Mouse (Mus musculus) CH12.LX (cell line): ENCODE results near the gene Srp68. TPM values are rescaled to one million over a fixed set of nuclear protein-coding genes. Genes with fewer than 3 reads are reported as not detected.

ENCODE experiments used
- DNase-seq: peaks from one replicate; pipeline ENCODE4 v3.0.0-alpha.2; 2013; ENCODE audit errors: extremely low read depth
- H3K27ac ChIP-seq: 2 replicates; pipeline ENCODE4 v1.5.1; 2012; ENCODE audit warnings: low read depth, mild to moderate bottlenecking, control low read depth, moderate library complexity; ENCODE audit not compliant: insufficient read depth
- H3K27me3 ChIP-seq: replicated peaks from 2 replicates; pipeline ENCODE3; 2012; ENCODE audit warnings: inconsistent platforms
- H3K36me3 ChIP-seq, 2 experiments: replicated peaks in 1 of 2; 2 replicates each; pipeline versions ENCODE3 to v1.6.1; 2012; ENCODE audit warnings: inconsistent platforms in 1 of 2, low read length in 1 of 2, mild to moderate bottlenecking in 1 of 2, mixed read lengths in 1 of 2, moderate library complexity in 1 of 2; ENCODE audit not compliant: control insufficient read depth in 1 of 2, insufficient read depth in 1 of 2
- H3K4me1 ChIP-seq, 2 experiments: 2 replicates each; pipeline ENCODE4 v1.6.1; 2012; ENCODE audit warnings: inconsistent platforms in 1 of 2, moderate library complexity in 1 of 2; ENCODE audit not compliant: insufficient read depth in 2 of 2, control insufficient read depth in 1 of 2
- H3K4me2 ChIP-seq: 2 replicates; pipeline ENCODE4 v1.6.1; 2012; ENCODE audit warnings: low read depth, mild to moderate bottlenecking, control low read depth; ENCODE audit not compliant: poor library complexity, insufficient read depth, severe bottlenecking
- H3K4me3 ChIP-seq, 3 experiments: fragments of 150-350 bp in 1 of 3; sonication (generic) in 1 of 3; replicated peaks in 1 of 3; 2 replicates each; pipeline versions ENCODE3 to v1.5.1; 2011 to 2012; ENCODE audit warnings: low read depth in 2 of 3, low read length in 2 of 3, mild to moderate bottlenecking in 2 of 3, moderate library complexity in 2 of 3, control low read depth in 1 of 3, improper control_type of control experiment in 1 of 3, inconsistent platforms in 1 of 3, mixed read lengths in 1 of 3; ENCODE audit not compliant: poor library complexity in 1 of 3
- H3K79me2 ChIP-seq: replicated peaks from 2 replicates; pipeline ENCODE4 v1.6.1; 2012; ENCODE audit warnings: mild to moderate bottlenecking, moderate library complexity; ENCODE audit not compliant: control insufficient read depth, poor library complexity, insufficient read depth, severe bottlenecking; ENCODE audit errors: extremely low read depth
- H3K9ac ChIP-seq: 2 replicates; pipeline ENCODE4 v1.6.1; 2012; ENCODE audit warnings: low read depth, mild to moderate bottlenecking, control low read depth, moderate library complexity; ENCODE audit not compliant: insufficient read depth
- H3K9me3 ChIP-seq: replicated peaks from 2 replicates; pipeline ENCODE3; 2012; ENCODE audit warnings: low read length, inconsistent platforms, mixed read lengths
- BHLHE40 ChIP-seq: IDR thresholded peaks from 2 replicates; pipeline ENCODE4 v1.6.1; 2011; ENCODE audit warnings: mild to moderate bottlenecking, low read depth, low read length, improper control_type of control experiment
- CHD1 ChIP-seq: IDR thresholded peaks from 2 replicates; pipeline ENCODE4 v1.6.1; 2012; ENCODE audit warnings: low read depth, low read length, improper control_type of control experiment, inconsistent platforms
- CHD2 ChIP-seq: IDR thresholded peaks from 2 replicates; pipeline ENCODE4 v1.6.1; 2011; ENCODE audit warnings: low read length, improper control_type of control experiment
- CTCF ChIP-seq, 2 experiments: IDR thresholded peaks in 1 of 2; conservative IDR thresholded peaks in 1 of 2; 2 replicates each; pipeline ENCODE4 v1.5.1; 2011 to 2012; ENCODE audit warnings: low read depth in 2 of 2, low read length in 2 of 2, improper control_type of control experiment in 1 of 2, inconsistent platforms in 1 of 2, mild to moderate bottlenecking in 1 of 2, moderate library complexity in 1 of 2
- E2F4 ChIP-seq: IDR thresholded peaks from 2 replicates; pipeline ENCODE4 v1.6.1; 2011; ENCODE audit warnings: low read depth, low read length, improper control_type of control experiment; ENCODE audit not compliant: insufficient replicate concordance
- ELF1 ChIP-seq: IDR thresholded peaks from 2 replicates; pipeline ENCODE4 v1.6.1; 2014; ENCODE audit warnings: low read depth, mild to moderate bottlenecking, inconsistent platforms, low read length, improper control_type of control experiment
- EP300 ChIP-seq: IDR thresholded peaks from 2 replicates; pipeline ENCODE4 v1.6.1; 2011; ENCODE audit warnings: low read length, improper control_type of control experiment
- ETS1 ChIP-seq: conservative IDR thresholded peaks from 2 replicates; pipeline ENCODE4 v1.6.1; 2012; ENCODE audit warnings: low read depth, mild to moderate bottlenecking, inconsistent platforms, low read length, improper control_type of control experiment, moderate library complexity
- GABPA ChIP-seq: IDR thresholded peaks from 2 replicates; pipeline ENCODE4 v1.6.1; 2012; ENCODE audit warnings: low read depth, low read length, improper control_type of control experiment, inconsistent platforms; ENCODE audit not compliant: insufficient replicate concordance
- HCFC1 ChIP-seq: IDR thresholded peaks from 2 replicates; pipeline ENCODE4 v1.6.1; 2012; ENCODE audit warnings: low read depth, mild to moderate bottlenecking, inconsistent platforms, low read length, improper control_type of control experiment
- IRF4 ChIP-seq: IDR thresholded peaks from 2 replicates; pipeline ENCODE4 v1.6.1; 2014; ENCODE audit warnings: low read depth, mild to moderate bottlenecking, inconsistent platforms, low read length, improper control_type of control experiment
- JUN ChIP-seq: IDR thresholded peaks from 2 replicates; pipeline ENCODE4 v1.6.1; 2011; ENCODE audit warnings: low read depth, mild to moderate bottlenecking, low read length, improper control_type of control experiment, moderate library complexity; ENCODE audit not compliant: insufficient read depth
- JUND ChIP-seq: conservative IDR thresholded peaks from 2 replicates; pipeline ENCODE4 v1.6.1; 2011; ENCODE audit warnings: low read depth, low read length, improper control_type of control experiment
- KAT2A ChIP-seq: IDR thresholded peaks from 2 replicates; pipeline ENCODE4 v1.6.1; 2012; ENCODE audit warnings: low read length, improper control_type of control experiment, inconsistent platforms; ENCODE audit not compliant: insufficient replicate concordance
- MAFK ChIP-seq: IDR thresholded peaks from 2 replicates; pipeline ENCODE4 v1.6.1; 2011; ENCODE audit warnings: low read length, improper control_type of control experiment; ENCODE audit not compliant: insufficient replicate concordance
- MAX ChIP-seq: IDR thresholded peaks from 2 replicates; pipeline ENCODE4 v1.6.1; 2011; ENCODE audit warnings: low read length, improper control_type of control experiment
- MAZ ChIP-seq: IDR thresholded peaks from 2 replicates; pipeline ENCODE4 v1.6.1; 2012; ENCODE audit warnings: low read depth, mild to moderate bottlenecking, inconsistent platforms, low read length, improper control_type of control experiment, moderate library complexity
- MEF2A ChIP-seq: IDR thresholded peaks from 2 replicates; pipeline ENCODE4 v1.6.1; 2014; ENCODE audit warnings: low read depth, mild to moderate bottlenecking, inconsistent platforms, low read length, improper control_type of control experiment, borderline replicate concordance
- MXI1 ChIP-seq: IDR thresholded peaks from 2 replicates; pipeline ENCODE4 v1.6.1; 2011; ENCODE audit warnings: mild to moderate bottlenecking, low read depth, low read length, improper control_type of control experiment
- MYC ChIP-seq: IDR thresholded peaks from 2 replicates; pipeline ENCODE4 v1.6.1; 2011; ENCODE audit warnings: low read depth, mild to moderate bottlenecking, improper control_type of control experiment, low read length
- NELFE ChIP-seq: IDR thresholded peaks from 2 replicates; pipeline ENCODE4 v1.6.1; 2011; ENCODE audit warnings: low read depth, low read length, improper control_type of control experiment
- NRF1 ChIP-seq: IDR thresholded peaks from 2 replicates; pipeline ENCODE4 v1.6.1; 2014; ENCODE audit warnings: low read depth, mild to moderate bottlenecking, inconsistent platforms, low read length, improper control_type of control experiment, moderate library complexity
- PAX5 ChIP-seq: IDR thresholded peaks from 2 replicates; pipeline ENCODE4 v1.6.1; 2012; ENCODE audit warnings: low read length, inconsistent platforms, mixed read lengths
- POLR2A ChIP-seq: IDR thresholded peaks from 2 replicates; pipeline ENCODE4 v1.6.1; 2011; ENCODE audit warnings: low read depth, mild to moderate bottlenecking, improper control_type of control experiment, low read length
- POLR2AphosphoS2 ChIP-seq: IDR thresholded peaks from 2 replicates; pipeline ENCODE4 v1.6.1; 2011; ENCODE audit warnings: low read depth, low read length, improper control_type of control experiment
- RAD21 ChIP-seq: IDR thresholded peaks from 2 replicates; pipeline ENCODE4 v1.6.1; 2011; ENCODE audit warnings: low read depth, mild to moderate bottlenecking, low read length, improper control_type of control experiment, moderate library complexity
- RCOR1 ChIP-seq: conservative IDR thresholded peaks from 2 replicates; pipeline ENCODE4 v1.6.1; 2012; ENCODE audit warnings: low read depth, mild to moderate bottlenecking, inconsistent platforms, low read length, improper control_type of control experiment
- SIN3A ChIP-seq: IDR thresholded peaks from 2 replicates; pipeline ENCODE4 v1.6.1; 2012; ENCODE audit warnings: low read length, improper control_type of control experiment, inconsistent platforms
- SMC3 ChIP-seq: IDR thresholded peaks from 2 replicates; pipeline ENCODE4 v1.6.1; 2011; ENCODE audit warnings: low read depth, low read length, improper control_type of control experiment
- TBP ChIP-seq: conservative IDR thresholded peaks from 2 replicates; pipeline ENCODE4 v1.6.1; 2011; ENCODE audit warnings: low read depth, low read length, improper control_type of control experiment
- TCF12 ChIP-seq: IDR thresholded peaks from 2 replicates; pipeline ENCODE4 v1.6.1; 2014; ENCODE audit warnings: low read depth, mild to moderate bottlenecking, inconsistent platforms, low read length, improper control_type of control experiment
- UBTF ChIP-seq: IDR thresholded peaks from 2 replicates; pipeline ENCODE4 v1.6.1; 2012; ENCODE audit warnings: low read depth, mild to moderate bottlenecking, inconsistent platforms, low read length, improper control_type of control experiment, moderate library complexity
- USF1 ChIP-seq: IDR thresholded peaks from 2 replicates; pipeline ENCODE4 v1.6.1; 2014; ENCODE audit warnings: low read depth, mild to moderate bottlenecking, inconsistent platforms, low read length, improper control_type of control experiment
- USF2 ChIP-seq: conservative IDR thresholded peaks from 2 replicates; pipeline ENCODE4 v1.6.1; 2011; ENCODE audit warnings: low read depth, low read length, improper control_type of control experiment
- ZC3H11A ChIP-seq: IDR thresholded peaks from 2 replicates; pipeline ENCODE4 v1.6.1; 2012; ENCODE audit warnings: low read depth, mild to moderate bottlenecking, inconsistent platforms, low read length, improper control_type of control experiment
- ZKSCAN1 ChIP-seq: IDR thresholded peaks from 2 replicates; pipeline ENCODE4 v1.6.1; 2012; ENCODE audit warnings: low read depth, inconsistent platforms, low read length, improper control_type of control experiment, borderline replicate concordance
- ZMIZ1 ChIP-seq: IDR thresholded peaks from 2 replicates; pipeline ENCODE4 v1.6.1; 2012; ENCODE audit warnings: low read depth, mild to moderate bottlenecking, inconsistent platforms, low read length, improper control_type of control experiment
- ZNF384 ChIP-seq: IDR thresholded peaks from 2 replicates; pipeline ENCODE4 v1.6.1; 2012; ENCODE audit warnings: low read depth, low read length, improper control_type of control experiment, inconsistent platforms
- dilution Hi-C: fragments of 300-500 bp; cut with MboI; formaldehyde crosslinking; loops from 2 replicates; pipeline ENCODE4 v1.14.3; 2020; ENCODE audit warnings: low sequenced_read_pairs; ENCODE audit not compliant: extremely low pct_unique_long_range_greater_than_20kb, extremely low pct_ligation_motif_present
- in situ Hi-C: fragments of 300-500 bp; cut with MboI; formaldehyde crosslinking; loops from 3 replicates; pipeline ENCODE4 v1.14.3; 2019; ENCODE audit warnings: low sequenced_read_pairs, low pct_ligation_motif_present, low pct_unique_long_range_greater_than_20kb, mixed read lengths
- polyA plus RNA-seq: library from polyadenylated mRNA; unstranded; fragments of >175 nt; gene quantifications from 2 replicates; pipeline ENCODE4 v1.2.1, GENCODE M21; 2012; ENCODE audit warnings: low read depth; ENCODE audit not compliant: insufficient read length
- total RNA-seq, 2 experiments: library from RNA; depleted of rRNA; stranded (reverse); fragments of 300-350 nt in 1 of 2; fragments of >200 nt in 1 of 2; gene quantifications; 2 replicates each; pipeline ENCODE4 v1.2.3; 2012 to 2014

Gene Srp68
- total and polyA plus RNA-seq, 3 experiments: 53.2 to 184 (median 74.7) TPM

DNA sequence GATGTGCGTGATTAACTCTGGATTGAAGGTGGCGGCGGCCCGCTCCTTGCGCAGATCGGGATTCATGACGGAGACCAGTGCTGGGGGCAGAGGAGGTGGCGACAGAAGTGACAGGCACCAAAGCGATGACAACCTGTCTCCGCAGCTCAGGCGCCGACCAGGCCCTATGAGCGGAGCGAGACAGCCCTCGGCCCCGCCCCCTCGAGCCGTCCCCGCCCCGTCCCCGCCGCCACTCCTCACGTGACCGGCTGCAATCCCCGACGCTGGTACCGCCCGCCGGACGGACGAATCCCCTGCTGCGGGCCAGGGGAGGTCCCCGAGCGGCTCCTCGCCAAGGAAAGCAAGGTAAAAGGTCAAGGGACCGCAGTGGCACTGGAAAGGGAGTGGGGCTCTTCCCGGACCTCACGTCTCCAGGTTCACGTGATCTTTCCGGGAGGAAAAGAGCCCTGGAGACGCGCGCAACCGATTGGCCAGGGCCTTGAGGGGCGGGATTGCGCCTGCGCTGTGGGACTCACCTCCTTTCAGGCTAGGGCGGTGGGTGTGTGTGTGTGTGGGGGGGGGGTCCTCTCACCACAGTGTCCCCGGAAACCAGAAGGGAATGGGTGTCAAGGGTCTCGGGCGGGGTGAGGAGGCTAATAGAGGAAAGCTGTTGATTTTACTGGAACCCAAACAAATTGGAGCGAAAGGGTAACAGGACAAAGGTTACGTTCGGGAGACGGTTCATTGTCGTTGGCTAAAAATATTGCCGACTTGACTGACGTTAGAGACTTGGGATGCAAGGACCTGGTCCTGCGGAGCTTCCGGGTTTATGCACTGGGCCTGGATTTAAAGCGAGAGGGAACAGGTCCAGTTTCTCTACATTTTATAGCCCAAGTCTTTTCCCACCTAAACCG is 75.1 kb downstream of the Srp68 start, which contains the start of the genes Ten1 and Acox1:
Ten1 (plus strand) TSS at position 217 of the 893 bp plus-strand sequence.
Acox1 (minus strand) TSS at position 407 of the 893 bp plus-strand sequence.
- TF ChIP-seq ELF1 (peak; percentile 81), EP300 (0 out of 2 replicates have a peak, but pooled peaks have one; percentile 11), TCF12 (peak; percentile 11), POLR2A (peak; percentile 79), UBTF (no peak), RCOR1 (peak; percentile 35; the same call in 1 of the 2 replicates), MEF2A (peak; percentile 12; the same call in 1 of the 2 replicates), RAD21 (no peak), POLR2AphosphoS2 (peak; percentile 40; the same call in 1 of the 2 replicates), CTCF (conservative IDR thresholded peaks at IDR 0.05 in 1 of 2, IDR thresholded peaks at IDR 0.05 in 1 of 2; ENCODE audit: low read depth in 2 of 2, low read length in 2 of 2) (no peak), SIN3A (peak; percentile 48), USF2 (peak; percentile 84), IRF4 (peak; percentile 41; the same call in 1 of the 2 replicates), JUND (no peak), SMC3 (no peak), MAX (peak; percentile 80), JUN (no peak), HCFC1 (peak; percentile 70), PAX5 (no peak), USF1 (peak; percentile 93), ZMIZ1 (no peak; the same call in 1 of the 2 replicates), E2F4 (no peak), MXI1 (peak; percentile 93), ZNF384 (no peak; the same call in 1 of the 2 replicates), MAZ (peak; percentile 88), BHLHE40 (peak; percentile 99), CHD1 (peak; percentile 18; the same call in 1 of the 2 replicates), ZC3H11A (no peak), TBP (peak; percentile 59; the same call in 1 of the 2 replicates), NRF1 (peak; percentile 92), GABPA (no peak), MAFK (no peak), CHD2 (peak; percentile 80; the same call in 1 of the 2 replicates), NELFE (peak; percentile 77), ETS1 (no peak), ZKSCAN1 (no peak), MYC (no peak), KAT2A (0 out of 2 replicates have a peak, but pooled peaks have one; percentile 12)
- in situ Hi-C loops (no loop called here), dilution Hi-C loops (no loop called here)

More for the DNA sequence above, 75.1 kb downstream of the Srp68 start, which contains the start of the genes Ten1 and Acox1:
- H3K79me2 ChIP-seq: peaks cover 10% of the 10 kb centered on the region
- peak within 1 kb of the TSS; percentile 64 for H3K4me2 ChIP-seq
- peaks cover 14 to 40% of the 10 kb centered on the region in 2 experiments for H3K4me1 ChIP-seq
- H3K4me3 ChIP-seq: peak within 1 kb of the TSS; percentile 73 to 89 (median 77)
- H3K27me3 ChIP-seq: no peaks in the 10 kb centered on the region
- peaks cover 0 to 24% of the 10 kb centered on the region in 2 experiments for H3K36me3 ChIP-seq
- peak within 1 kb of the TSS; percentile 41 for H3K27ac ChIP-seq
- no peaks in the 10 kb centered on the region for H3K9me3 ChIP-seq
- peak; percentile 95 for DNase-seq
- peak within 1 kb of the TSS; percentile 94 for H3K9ac ChIP-seq
